Mouse (Mus musculus) liver, embryonic 11.5 days (tissue): ENCODE results near the gene Taok3. TPM values are rescaled to one million over a fixed set of nuclear protein-coding genes. Genes with fewer than 3 reads are reported as not detected.

Experiments used
- ATAC-seq: fragments of 200-750 bp; cut with Nextera tagmentation; replicated peaks from 2 replicates; pipeline ENCODE4 v1.8.0; 2017; ENCODE audit warnings: moderate number of reproducible peaks, mild to moderate bottlenecking, moderate TSS enrichment, moderate library complexity; ENCODE audit not compliant: low FRiP score
- DNase-seq: peaks from one replicate; pipeline ENCODE4 v3.0.0-alpha.2; 2017; ENCODE audit warnings: low spot score
- H3K27ac ChIP-seq: fragments of 300-500 bp; sonication (generic); 2 replicates; pipeline ENCODE4 v1.5.1; 2014; ENCODE audit warnings: mild to moderate bottlenecking, low read depth, low read length, control low read depth
- H3K27me3 ChIP-seq: fragments of 300-500 bp; sonication (generic); replicated peaks from 2 replicates; pipeline ENCODE4 v1.6.1; 2014; ENCODE audit warnings: low read length, mixed read lengths; ENCODE audit not compliant: control insufficient read depth, insufficient read depth
- H3K36me3 ChIP-seq: fragments of 300-500 bp; sonication (generic); 2 replicates; pipeline ENCODE4 v1.6.1; 2014; ENCODE audit warnings: mild to moderate bottlenecking, low read length, moderate library complexity, mixed read lengths; ENCODE audit not compliant: control insufficient read depth, insufficient read depth
- H3K4me1 ChIP-seq: fragments of 300-500 bp; sonication (generic); replicated peaks from 2 replicates; pipeline ENCODE4 v1.6.1; 2014; ENCODE audit warnings: low read length, mixed read lengths; ENCODE audit not compliant: control insufficient read depth, insufficient read depth
- H3K4me2 ChIP-seq: fragments of 300-500 bp; sonication (generic); 2 replicates; pipeline ENCODE4 v1.6.1; 2014; ENCODE audit warnings: mild to moderate bottlenecking, control low read depth, moderate library complexity
- H3K4me3 ChIP-seq: fragments of 300-500 bp; sonication (generic); 2 replicates; pipeline ENCODE4 v1.5.1; 2014; ENCODE audit warnings: low read depth, low read length, control low read depth
- H3K9ac ChIP-seq: fragments of 300-500 bp; sonication (generic); 2 replicates; pipeline ENCODE4 v1.6.1; 2014; ENCODE audit warnings: low read depth, low read length, control low read depth
- H3K9me3 ChIP-seq: fragments of 300-500 bp; sonication (generic); 2 replicates; pipeline ENCODE4 v1.6.1; 2016; ENCODE audit warnings: low read length, inconsistent platforms, mixed read lengths; ENCODE audit not compliant: control insufficient read depth
- WGBS: fragments of 180-500 bp; shearing (Covaris S2); extraction: QIAGEN DNeasy Blood & Tissue Kit; methylation state at CpG from one replicate; pipeline ENCODE4 v1.1.7; 2014; 5-methylcytosine and 5-hydroxymethylcytosine counted together
- polyA plus RNA-seq: library from polyadenylated mRNA; unstranded; fragments of >200 nt; fragmentation: Nextera tagmentation; extraction: Ambion mirVana; gene quantifications from 2 replicates; pipeline ENCODE4 v1.2.1, GENCODE M21; 2014

Gene Taok3
- polyA plus RNA-seq, 1 experiment from 2014 or later, result 69.3 TPM

DNA sequence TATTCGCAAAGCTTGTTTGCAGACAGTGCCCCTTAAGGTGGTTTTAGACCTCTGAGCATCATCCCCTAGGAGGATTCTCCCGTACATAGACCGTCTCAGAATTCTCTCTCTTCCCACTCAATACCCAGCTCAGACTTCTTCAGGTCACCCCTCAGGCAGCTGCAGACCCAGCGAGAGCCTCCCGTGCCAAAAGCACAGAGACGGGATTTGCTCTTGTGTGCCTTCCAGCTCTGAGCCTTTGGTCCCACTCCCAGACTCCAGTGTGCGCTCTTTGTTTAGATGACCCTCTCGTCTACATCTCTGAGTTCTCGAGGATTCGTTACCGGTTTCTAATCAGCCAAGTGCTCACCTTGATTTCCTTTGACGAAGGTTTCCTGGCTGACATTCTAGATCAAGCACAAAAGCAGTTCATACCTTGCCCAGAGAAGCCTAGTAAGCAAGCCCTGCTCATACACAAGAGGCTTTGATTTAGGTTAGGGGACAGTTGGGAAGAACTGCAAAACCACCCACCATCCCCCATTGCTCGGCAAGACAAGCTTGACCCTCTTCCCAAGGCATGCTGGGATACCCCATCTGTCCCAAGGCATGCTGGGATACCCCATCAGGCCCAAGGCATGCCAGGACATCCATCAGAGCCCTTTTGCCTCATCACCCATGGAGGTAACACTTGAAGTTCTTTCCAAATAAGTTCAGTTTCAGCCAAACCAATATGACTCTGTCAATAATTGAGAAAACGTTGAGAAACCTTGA lies 48.6 kb downstream of the Taok3 start:
- 92% methylated on average over 14 of the region's 14 CpGs for WGBS
- peaks cover 5% of the 10 kb centered on the region; the same call in 1 of the 2 replicates for H3K36me3 ChIP-seq

GRCm38 (mm10) chr5:117174057-117174456 lies 54.1 kb downstream of the Taok3 start:
- WGBS, result 95% methylated on average over 7 of the region's 7 CpGs
- H3K36me3 ChIP-seq, result peaks cover 8% of the 10 kb centered on the region
- ATAC-seq, result no peak
- no peak overlapping the region for H3K9ac ChIP-seq
- no peak for DNase-seq
- H3K9me3 ChIP-seq, result no peaks in the 10 kb centered on the region
- H3K27me3 ChIP-seq, result no peaks in the 10 kb centered on the region
- H3K4me3 ChIP-seq, result no peak overlapping the region
- H3K4me2 ChIP-seq, result no peak overlapping the region
- no peak overlapping the region for H3K27ac ChIP-seq
- H3K4me1 ChIP-seq, result no peaks in the 10 kb centered on the region

More for the DNA sequence above, 48.6 kb downstream of the Taok3 start:
- H3K4me2 ChIP-seq, result no peak overlapping the region
- no peak overlapping the region for H3K4me3 ChIP-seq
- no peak overlapping the region for H3K9ac ChIP-seq
- DNase-seq (no peak), ATAC-seq (no peak)
- H3K9me3 ChIP-seq, result no peaks in the 10 kb centered on the region
- H3K27me3 ChIP-seq, result no peaks in the 10 kb centered on the region
- no peak overlapping the region for H3K27ac ChIP-seq
- H3K4me1 ChIP-seq, result no peaks in the 10 kb centered on the region; the same call in 1 of the 2 replicates

GRCm38 (mm10) chr5:117175896-117176295 lies 56.0 kb downstream of the Taok3 start:
- ATAC-seq, result no peak
- H3K9me3 ChIP-seq, result no peaks in the 10 kb centered on the region
- H3K27me3 ChIP-seq, result no peaks in the 10 kb centered on the region
- no peak overlapping the region for H3K27ac ChIP-seq
- H3K36me3 ChIP-seq, result peaks cover 8% of the 10 kb centered on the region
- H3K4me3 ChIP-seq, result no peak overlapping the region
- H3K4me1 ChIP-seq, result no peaks in the 10 kb centered on the region
- H3K9ac ChIP-seq, result no peak overlapping the region
- WGBS, result 80% methylated on average over 8 of the region's 8 CpGs
- no peak for DNase-seq
- H3K4me2 ChIP-seq, result no peak overlapping the region

DNA sequence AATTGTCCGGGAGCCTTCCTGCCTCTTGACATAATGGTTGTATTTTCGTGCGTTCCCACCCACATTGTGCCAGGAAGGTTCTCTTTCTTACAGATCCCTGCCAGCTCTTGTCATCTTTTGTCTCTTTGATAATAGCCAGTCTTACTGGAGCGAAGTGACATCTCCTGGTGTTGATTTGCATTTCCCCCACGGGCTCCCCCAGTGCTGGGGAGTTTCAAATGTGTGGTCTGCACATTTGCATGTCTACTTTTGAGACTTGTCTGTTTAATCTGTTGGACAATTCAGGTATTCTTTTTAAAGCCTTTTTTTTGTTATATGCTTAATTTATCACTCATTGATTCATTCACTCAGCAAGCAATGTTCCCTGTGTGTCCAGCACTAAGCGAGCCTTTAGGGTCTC lies 58.1 kb downstream of the Taok3 start:
- ATAC-seq (no peak), DNase-seq (no peak)
- no peaks in the 10 kb centered on the region for H3K4me1 ChIP-seq
- no peak overlapping the region for H3K4me3 ChIP-seq
- WGBS, result 81% methylated on average over 6 of the region's 6 CpGs
- H3K36me3 ChIP-seq, result peaks cover 8% of the 10 kb centered on the region
- H3K27me3 ChIP-seq, result no peaks in the 10 kb centered on the region
- H3K27ac ChIP-seq, result no peak overlapping the region
- H3K9me3 ChIP-seq, result no peaks in the 10 kb centered on the region
- no peak overlapping the region for H3K9ac ChIP-seq
- no peak overlapping the region for H3K4me2 ChIP-seq

DNA sequence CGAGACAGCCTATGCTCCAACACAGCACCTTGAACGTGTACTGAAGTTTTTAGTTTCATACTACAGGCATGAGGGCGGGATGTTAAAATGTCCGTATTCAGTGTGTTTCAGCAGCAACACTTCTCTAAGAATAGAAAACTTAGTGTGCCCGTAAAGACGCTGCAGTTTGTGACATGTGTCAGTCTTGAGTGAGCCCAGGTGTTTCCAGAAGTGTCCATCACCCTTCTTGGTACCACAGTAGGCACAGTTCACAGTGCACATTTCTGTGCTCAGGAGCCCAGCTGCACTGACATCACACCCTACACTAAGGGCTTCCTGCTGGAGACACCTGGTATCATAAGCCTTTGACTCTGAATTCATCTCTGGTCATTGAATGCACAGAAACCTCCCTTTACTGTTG lies 58.6 kb downstream of the Taok3 start:
- H3K27me3 ChIP-seq, result no peaks in the 10 kb centered on the region
- WGBS, result 79% methylated on average over 6 of the region's 6 CpGs
- DNase-seq (no peak), ATAC-seq (no peak)
- H3K9me3 ChIP-seq, result no peaks in the 10 kb centered on the region
- no peak overlapping the region for H3K9ac ChIP-seq
- H3K27ac ChIP-seq, result no peak overlapping the region
- H3K4me1 ChIP-seq, result no peaks in the 10 kb centered on the region
- no peak overlapping the region for H3K4me2 ChIP-seq
- peaks cover 8% of the 10 kb centered on the region for H3K36me3 ChIP-seq
- no peak overlapping the region for H3K4me3 ChIP-seq

DNA sequence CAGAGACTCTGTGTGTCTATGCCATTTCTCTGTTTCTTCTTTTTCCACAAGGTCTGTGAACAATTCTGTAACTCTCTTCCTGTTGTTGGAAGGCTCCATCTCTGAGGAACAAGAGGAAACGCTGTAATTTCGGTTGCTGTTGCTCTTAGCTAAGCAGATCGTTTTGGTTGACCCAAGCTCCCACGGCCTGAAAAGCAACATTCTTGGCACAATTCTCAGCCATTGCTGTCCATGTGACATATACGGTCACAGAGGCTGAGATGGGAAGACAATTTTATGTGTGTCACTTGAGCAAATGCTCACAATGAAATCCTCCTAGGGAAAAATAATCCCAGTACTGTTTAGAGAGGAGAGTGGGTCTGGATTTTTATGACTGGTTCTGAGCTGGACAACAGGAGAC lies 62.0 kb downstream of the Taok3 start:
- no peak for DNase-seq
- H3K36me3 ChIP-seq, result peaks cover 28% of the 10 kb centered on the region
- H3K9ac ChIP-seq, result no peak overlapping the region
- H3K9me3 ChIP-seq, result peaks cover 9% of the 10 kb centered on the region
- H3K4me3 ChIP-seq, result no peak overlapping the region
- no peak for ATAC-seq
- H3K4me2 ChIP-seq, result no peak overlapping the region
- WGBS, result 84% methylated on average over 5 of the region's 5 CpGs
- no peaks in the 10 kb centered on the region for H3K4me1 ChIP-seq
- no peak overlapping the region for H3K27ac ChIP-seq
- H3K27me3 ChIP-seq, result no peaks in the 10 kb centered on the region

GRCm38 (mm10) chr5:117182411-117182810 lies 62.5 kb downstream of the Taok3 start:
- H3K4me3 ChIP-seq, result no peak overlapping the region
- DNase-seq (no peak), ATAC-seq (no peak)
- H3K27me3 ChIP-seq, result no peaks in the 10 kb centered on the region
- H3K36me3 ChIP-seq, result peaks cover 29% of the 10 kb centered on the region
- no peak overlapping the region for H3K4me2 ChIP-seq
- 89% methylated on average over 3 of the region's 3 CpGs for whole genome bisulfite sequencing
- H3K27ac ChIP-seq, result no peak overlapping the region
- H3K4me1 ChIP-seq, result no peaks in the 10 kb centered on the region
- H3K9ac ChIP-seq, result no peak overlapping the region
- H3K9me3 ChIP-seq, result peaks cover 9% of the 10 kb centered on the region

DNA sequence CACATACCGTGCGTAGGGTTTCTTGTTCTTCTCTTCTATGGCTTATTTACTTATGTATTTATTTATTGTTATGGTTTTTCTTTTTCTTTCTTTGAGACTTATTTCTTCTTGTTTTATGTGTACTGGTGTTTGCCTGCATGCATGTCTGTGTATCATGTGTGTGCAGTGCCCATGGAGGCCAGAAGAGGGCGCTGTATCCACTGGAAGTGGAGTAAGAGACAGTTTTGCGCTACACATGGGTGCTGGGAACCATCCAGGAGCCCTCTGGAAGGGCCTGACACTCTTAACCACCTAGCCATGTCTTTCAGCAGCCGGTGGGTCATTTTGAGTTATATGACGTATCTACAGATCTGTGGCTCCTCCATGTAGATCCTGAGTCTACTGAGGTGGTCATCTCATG lies 64.9 kb downstream of the Taok3 start:
- Histone ChIP-seq H3K4me3 (no peak overlapping the region), H3K9me3 (peaks cover 9% of the 10 kb centered on the region), H3K4me1 (no peaks in the 10 kb centered on the region), H3K27me3 (no peaks in the 10 kb centered on the region), H3K4me2 (no peak overlapping the region), H3K36me3 (peaks cover 33% of the 10 kb centered on the region), H3K27ac (no peak overlapping the region), H3K9ac (no peak overlapping the region)
- ATAC-seq (no peak), DNase-seq (no peak)
- WGBS, result 89% methylated on average over 6 of the region's 6 CpGs

DNA sequence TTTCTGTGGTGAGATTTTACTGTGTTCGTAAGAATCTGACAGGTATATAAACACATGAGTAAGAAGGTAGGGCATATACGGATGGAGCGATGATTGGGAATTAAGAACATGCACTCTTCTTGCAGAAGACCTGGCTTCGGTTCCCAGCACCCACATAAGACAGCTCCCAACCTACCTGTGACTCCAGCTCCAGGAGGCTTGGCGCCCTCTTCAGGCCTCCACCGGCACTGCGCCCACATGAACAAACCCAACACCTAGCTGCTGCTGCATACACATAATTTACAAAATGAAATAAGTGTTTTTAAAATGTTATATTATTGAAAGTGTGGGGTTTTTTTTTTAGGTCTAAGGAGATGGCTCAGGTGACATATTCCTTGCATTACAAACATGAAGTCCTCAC lies 65.7 kb downstream of the Taok3 start:
- no peak overlapping the region for H3K9ac ChIP-seq
- no peaks in the 10 kb centered on the region for H3K4me1 ChIP-seq
- peaks cover 9% of the 10 kb centered on the region for H3K9me3 ChIP-seq
- H3K27ac ChIP-seq, result no peak overlapping the region
- H3K36me3 ChIP-seq, result peaks cover 33% of the 10 kb centered on the region
- no peaks in the 10 kb centered on the region for H3K27me3 ChIP-seq
- no peak overlapping the region for H3K4me2 ChIP-seq
- ATAC-seq, result no peak
- 93% methylated on average over 7 of the region's 7 CpGs for WGBS
- no peak for DNase-seq
- H3K4me3 ChIP-seq, result no peak overlapping the region
